Mouse (Mus musculus): ENCODE results near the gene Stk4. TPM values are rescaled to one million over a fixed set of nuclear protein-coding genes. Genes with fewer than 3 reads are reported as not detected.

Gene Stk4
- total and polyA plus RNA-seq, 2 experiments from 2014 or later: 13.7 to 24.6 TPM

DNA sequence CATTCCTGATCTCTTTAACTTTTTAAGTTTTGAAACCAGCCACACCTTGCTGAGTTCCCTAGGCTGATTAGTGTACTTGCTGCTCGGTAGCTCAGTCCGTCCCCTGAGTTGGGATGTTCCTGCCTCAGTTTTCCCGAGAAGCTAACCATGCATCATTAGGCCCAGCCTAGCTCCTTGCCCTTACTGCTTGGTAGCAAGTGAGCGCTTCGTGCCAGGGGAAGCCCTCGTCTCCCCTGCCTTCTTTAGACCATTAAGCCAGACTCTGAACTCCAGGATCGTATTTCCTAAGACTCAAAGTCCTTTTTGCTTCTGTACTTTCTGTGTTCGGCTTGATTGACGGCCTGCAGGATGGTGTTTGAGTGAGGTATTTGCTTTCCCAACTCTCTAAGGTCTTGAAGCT, 113.2 kb downstream of the Stk4 start:
- Histone ChIP-seq H3K27me3 (ENCODE audit: insufficient read depth, low read length) (no peaks in the 10 kb centered on the region), H3K36me3 (ENCODE audit: insufficient read depth, low read length) (no peaks in the 10 kb centered on the region), H3K4me3 (ENCODE audit: low read depth, low read length) (no peak overlapping the region), H3K27ac (ENCODE audit: low read depth, low read length) (no peak overlapping the region), H3K4me2 (ENCODE audit: low read depth, low read length, poor library complexity, severe bottlenecking) (no peak overlapping the region), H3K4me1 (ENCODE audit: insufficient read depth, low read length) (no peaks in the 10 kb centered on the region), H3K9me3 (ENCODE audit: low read length) (no peaks in the 10 kb centered on the region), H3K9ac (replicated peaks; ENCODE audit: low read length, poor library complexity, severe bottlenecking) (no peak overlapping the region)
- no peak for ATAC-seq (ENCODE audit: low FRiP score)
- 70% methylated on average over 9 of the region's 9 CpGs for WGBS
- DNase-seq (ENCODE audit: low spot score): no peak
- TF ChIP-seq CTCF (IDR thresholded peaks at IDR 0.05): no peak

DNA sequence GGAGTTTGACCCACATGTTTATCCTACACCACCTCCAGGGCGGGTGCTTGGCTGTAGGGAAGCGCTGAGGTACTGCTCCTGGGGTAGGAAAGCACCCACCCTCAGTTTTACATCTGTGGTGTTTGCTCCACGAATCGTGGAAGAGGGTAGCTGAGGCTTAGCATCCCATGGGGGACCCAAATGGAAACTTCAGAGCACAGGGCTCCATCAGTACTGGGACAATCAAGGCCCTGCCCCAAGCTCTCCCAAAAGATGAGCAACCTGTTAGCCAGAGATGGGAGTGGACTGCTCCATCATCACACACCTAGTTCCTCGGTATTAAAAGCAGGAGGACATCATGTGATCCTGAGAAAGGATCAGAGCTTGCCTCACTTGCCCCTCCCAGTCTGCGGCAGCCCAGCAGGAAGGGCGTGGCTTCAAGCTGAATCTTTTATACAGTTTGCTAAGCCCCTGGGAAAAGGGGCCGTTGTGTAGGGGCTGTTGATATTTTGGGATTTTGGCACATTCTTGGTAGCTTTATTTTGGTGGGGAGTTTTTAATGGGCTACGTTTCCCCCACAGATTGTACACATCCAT, 114.1 kb downstream of the Stk4 start:
- 30% methylated on average over 9 of the region's 9 CpGs for WGBS
- no peak for ATAC-seq (ENCODE audit: low FRiP score)

DNA sequence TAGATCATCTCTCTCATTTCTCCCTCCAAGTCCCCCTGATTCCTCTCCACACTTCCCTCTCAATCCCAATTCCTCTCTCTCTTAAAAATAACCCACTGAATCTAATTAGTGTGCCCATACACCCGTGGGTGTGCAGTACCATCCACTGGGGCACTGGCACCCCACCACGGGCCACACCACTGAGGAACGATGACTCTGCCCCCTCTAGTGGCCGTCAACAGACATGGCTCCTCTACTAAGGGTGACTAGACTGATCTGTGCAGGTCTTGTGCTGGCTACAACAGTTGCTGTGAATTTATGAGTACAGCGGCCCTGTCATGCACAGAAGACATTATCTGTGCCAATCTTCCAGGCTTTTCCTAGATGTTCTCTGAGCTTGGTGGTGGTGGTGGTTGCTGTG, 118.6 kb downstream of the Stk4 start:
- DNase-seq (ENCODE audit: low spot score) (no peak), ATAC-seq (ENCODE audit: low FRiP score) (no peak)
- H3K36me3 ChIP-seq (ENCODE audit: insufficient read depth, low read length): no peaks in the 10 kb centered on the region
- no peaks in the 10 kb centered on the region for H3K9me3 ChIP-seq (ENCODE audit: low read length)
- peak; percentile 53 for TF ChIP-seq CTCF (IDR thresholded peaks at IDR 0.05)
- H3K27me3 ChIP-seq (ENCODE audit: insufficient read depth, low read length): no peaks in the 10 kb centered on the region
- H3K9ac ChIP-seq (replicated peaks; ENCODE audit: low read length, poor library complexity, severe bottlenecking): no peak overlapping the region
- no peaks in the 10 kb centered on the region for H3K4me1 ChIP-seq (ENCODE audit: insufficient read depth, low read length)
- H3K4me3 ChIP-seq (ENCODE audit: low read depth, low read length): no peak overlapping the region
- H3K4me2 ChIP-seq (ENCODE audit: low read depth, low read length, poor library complexity, severe bottlenecking): no peak overlapping the region
- WGBS: 29% methylated on average over 5 of the region's 5 CpGs
- H3K27ac ChIP-seq (ENCODE audit: low read depth, low read length): no peak overlapping the region

More for the DNA sequence above, 114.1 kb downstream of the Stk4 start:
- H3K27me3 ChIP-seq (ENCODE audit: insufficient read depth, low read length): no peaks in the 10 kb centered on the region
- DNase-seq (ENCODE audit: low spot score): no peak
- H3K9me3 ChIP-seq (ENCODE audit: low read length): no peaks in the 10 kb centered on the region
- no peak overlapping the region for H3K4me2 ChIP-seq (ENCODE audit: low read depth, low read length, poor library complexity, severe bottlenecking)
- H3K27ac ChIP-seq (ENCODE audit: low read depth, low read length): no peak overlapping the region
- H3K9ac ChIP-seq (replicated peaks; ENCODE audit: low read length, poor library complexity, severe bottlenecking): no peak overlapping the region
- TF ChIP-seq CTCF (IDR thresholded peaks at IDR 0.05): no peak
- no peak overlapping the region for H3K4me3 ChIP-seq (ENCODE audit: low read depth, low read length)
- H3K36me3 ChIP-seq (ENCODE audit: insufficient read depth, low read length): no peaks in the 10 kb centered on the region
- H3K4me1 ChIP-seq (ENCODE audit: insufficient read depth, low read length): no peaks in the 10 kb centered on the region

DNA sequence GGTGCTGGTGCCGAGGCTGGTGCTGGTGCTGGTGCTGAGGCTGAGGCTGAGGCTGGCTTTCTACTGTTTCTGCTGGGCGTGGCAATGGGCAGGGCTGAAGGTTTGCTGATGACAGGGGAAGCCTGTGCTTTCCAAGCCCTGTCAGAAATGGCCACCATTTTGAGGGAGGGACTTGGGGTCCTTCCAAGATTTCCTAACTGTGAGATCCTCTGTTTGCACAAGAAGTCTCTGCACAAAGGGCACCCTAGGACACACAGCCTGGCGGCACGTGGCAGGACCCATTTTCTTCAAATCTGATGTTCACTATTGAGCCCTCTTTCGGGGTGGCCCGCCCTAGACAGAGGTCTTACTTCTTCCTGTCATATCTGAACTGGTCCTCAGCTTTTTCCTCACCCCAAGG, 120.5 kb downstream of the Stk4 start, which contains the start of gene Wfdc12:
Gene Wfdc12 (minus strand): TSS at position 33 of the 400 bp plus-strand sequence.
- H3K27ac ChIP-seq (ENCODE audit: low read depth, low read length): no peak within 1 kb of the TSS
- H3K9me3 ChIP-seq (ENCODE audit: low read length): no peaks in the 10 kb centered on the region
- TF ChIP-seq CTCF (IDR thresholded peaks at IDR 0.05): no peak
- DNase-seq (ENCODE audit: low spot score) (no peak), ATAC-seq (ENCODE audit: low FRiP score) (no peak)
- H3K27me3 ChIP-seq (ENCODE audit: insufficient read depth, low read length): no peaks in the 10 kb centered on the region
- no peak within 1 kb of the TSS for H3K4me2 ChIP-seq (ENCODE audit: low read depth, low read length, poor library complexity, severe bottlenecking)
- no peak within 1 kb of the TSS for H3K9ac ChIP-seq (replicated peaks; ENCODE audit: low read length, poor library complexity, severe bottlenecking)
- H3K4me3 ChIP-seq (ENCODE audit: low read depth, low read length): no peak within 1 kb of the TSS
- no peaks in the 10 kb centered on the region for H3K4me1 ChIP-seq (ENCODE audit: insufficient read depth, low read length)
- no peaks in the 10 kb centered on the region for H3K36me3 ChIP-seq (ENCODE audit: insufficient read depth, low read length)
- 85% methylated on average over 6 of the region's 6 CpGs for WGBS

DNA sequence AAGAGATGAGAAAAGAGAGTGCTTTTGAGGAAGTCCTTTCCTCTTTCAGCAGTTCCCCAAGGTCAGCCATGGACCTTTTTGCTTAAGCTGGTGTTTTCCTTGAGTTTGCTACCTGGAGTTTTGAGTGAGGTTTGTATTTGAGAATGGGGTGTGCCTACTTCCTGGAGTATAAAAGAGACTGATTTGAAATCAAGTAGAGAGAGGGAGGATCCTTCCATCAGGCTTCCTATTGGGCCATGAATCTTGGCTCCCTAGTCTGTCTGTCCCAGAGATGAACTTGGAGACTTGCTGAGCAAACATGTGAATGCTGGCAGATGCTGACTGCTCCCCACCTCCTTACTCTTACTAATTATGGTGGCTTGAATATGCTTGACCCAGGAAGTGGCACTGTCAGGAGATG, 122.2 kb downstream of the Stk4 start:
- H3K9ac ChIP-seq (replicated peaks; ENCODE audit: low read length, poor library complexity, severe bottlenecking): no peak overlapping the region
- H3K27me3 ChIP-seq (ENCODE audit: insufficient read depth, low read length): no peaks in the 10 kb centered on the region
- ATAC-seq (ENCODE audit: low FRiP score) (no peak), DNase-seq (ENCODE audit: low spot score) (no peak)
- no peak overlapping the region for H3K4me2 ChIP-seq (ENCODE audit: low read depth, low read length, poor library complexity, severe bottlenecking)
- H3K36me3 ChIP-seq (ENCODE audit: insufficient read depth, low read length): no peaks in the 10 kb centered on the region
- no peaks in the 10 kb centered on the region for H3K4me1 ChIP-seq (ENCODE audit: insufficient read depth, low read length)
- H3K9me3 ChIP-seq (ENCODE audit: low read length): no peaks in the 10 kb centered on the region
- TF ChIP-seq CTCF (IDR thresholded peaks at IDR 0.05): no peak
- no peak overlapping the region for H3K4me3 ChIP-seq (ENCODE audit: low read depth, low read length)
- H3K27ac ChIP-seq (ENCODE audit: low read depth, low read length): no peak overlapping the region

DNA sequence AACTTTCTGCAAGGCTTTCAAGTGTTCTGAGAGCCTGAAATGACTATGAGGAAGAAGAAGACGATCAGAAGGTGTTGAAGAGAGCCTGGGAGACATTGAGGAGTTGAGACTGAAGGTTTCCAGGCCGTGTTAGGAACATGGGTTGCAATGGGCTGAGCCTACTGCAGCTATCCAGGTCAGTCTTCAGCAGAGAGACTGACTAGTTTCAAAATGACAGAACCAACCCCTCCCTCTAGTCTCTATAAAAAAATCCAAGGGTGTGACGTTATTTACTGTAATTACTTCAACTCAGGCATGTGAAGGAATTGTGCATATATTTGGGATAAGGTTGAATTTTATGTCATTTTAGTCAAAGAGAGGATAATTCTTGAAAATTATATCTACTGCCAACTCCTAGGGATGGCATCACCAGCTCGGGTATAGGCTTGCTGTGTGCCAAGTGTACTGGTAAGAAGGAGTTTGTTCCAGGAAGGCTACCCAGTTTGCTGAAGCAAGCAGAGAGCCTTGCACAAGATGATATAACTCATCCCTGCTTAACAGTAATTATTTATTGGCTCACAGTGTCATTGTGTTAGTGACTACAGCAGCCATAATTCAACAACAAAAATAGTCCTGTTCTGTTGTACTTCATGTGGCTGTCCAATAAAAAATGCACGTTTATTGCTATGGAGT, 125.0 kb downstream of the Stk4 start:
- H3K36me3 ChIP-seq (ENCODE audit: insufficient read depth, low read length): no peaks in the 10 kb centered on the region
- ATAC-seq (ENCODE audit: low FRiP score): no peak
- no peaks in the 10 kb centered on the region for H3K27me3 ChIP-seq (ENCODE audit: insufficient read depth, low read length)
- no peaks in the 10 kb centered on the region for H3K9me3 ChIP-seq (ENCODE audit: low read length)
- H3K27ac ChIP-seq (ENCODE audit: low read depth, low read length): no peak overlapping the region
- H3K4me3 ChIP-seq (ENCODE audit: low read depth, low read length): no peak overlapping the region
- no peaks in the 10 kb centered on the region for H3K4me1 ChIP-seq (ENCODE audit: insufficient read depth, low read length)
- DNase-seq (ENCODE audit: low spot score): no peak
- no peak overlapping the region for H3K9ac ChIP-seq (replicated peaks; ENCODE audit: low read length, poor library complexity, severe bottlenecking)
- 82% methylated on average over 5 of the region's 5 CpGs for WGBS
- TF ChIP-seq CTCF (IDR thresholded peaks at IDR 0.05): no peak
- no peak overlapping the region for H3K4me2 ChIP-seq (ENCODE audit: low read depth, low read length, poor library complexity, severe bottlenecking)
